Mouse (Mus musculus): ENCODE data around the gene Tor1aip2. TPM values are rescaled to one million over a fixed set of nuclear protein-coding genes. Genes with fewer than 3 reads are reported as not detected.
A peak's percentile ranks its signal among the peaks of the same experiment; 100 is the strongest.

Tor1aip2 gene
- 10 to 100 TPM; 48.5 to 51.0 TPM for total RNA-seq (2021)

DNA sequence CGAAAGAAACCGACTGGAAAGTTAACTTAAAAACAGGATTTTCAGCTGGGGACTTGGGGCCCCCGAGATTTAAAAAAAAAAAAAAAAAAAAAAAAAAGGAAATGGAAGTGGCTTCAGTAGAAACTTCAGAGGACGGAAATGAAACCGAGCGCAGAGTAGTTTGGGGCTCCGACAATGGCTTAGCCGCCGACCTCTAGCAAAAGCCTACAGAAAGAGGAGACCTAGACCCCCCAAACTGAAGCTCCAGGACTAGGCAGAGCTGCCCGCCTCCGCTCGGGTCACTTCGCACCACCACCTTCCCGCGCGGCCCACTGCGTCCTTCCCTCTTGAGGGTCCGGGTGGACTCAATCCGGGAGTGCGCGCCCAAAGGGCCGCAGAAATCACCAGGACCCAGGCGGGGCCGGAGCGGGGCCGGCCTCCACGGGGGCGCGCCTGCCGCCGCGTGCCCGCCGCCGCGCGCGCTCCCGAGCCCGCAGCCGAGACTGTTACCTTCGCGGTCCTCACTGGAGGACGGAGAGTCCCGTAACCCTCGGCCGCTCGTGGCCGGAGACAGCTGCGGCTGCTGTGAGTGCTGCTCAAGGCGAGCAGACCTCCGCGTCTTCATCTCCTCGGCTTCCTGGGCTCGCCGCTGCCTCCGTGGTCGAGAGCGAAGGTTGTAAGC lies at the start of gene Tor1aip2:
Gene Tor1aip2, plus strand, starts transcription at position 135 of the 661 bp plus-strand sequence.
- intact Hi-C loops (cut with DNase I): no loop called here
- no peak for DNase-seq (ENCODE audit: low spot score in 2 of 2)

DNA sequence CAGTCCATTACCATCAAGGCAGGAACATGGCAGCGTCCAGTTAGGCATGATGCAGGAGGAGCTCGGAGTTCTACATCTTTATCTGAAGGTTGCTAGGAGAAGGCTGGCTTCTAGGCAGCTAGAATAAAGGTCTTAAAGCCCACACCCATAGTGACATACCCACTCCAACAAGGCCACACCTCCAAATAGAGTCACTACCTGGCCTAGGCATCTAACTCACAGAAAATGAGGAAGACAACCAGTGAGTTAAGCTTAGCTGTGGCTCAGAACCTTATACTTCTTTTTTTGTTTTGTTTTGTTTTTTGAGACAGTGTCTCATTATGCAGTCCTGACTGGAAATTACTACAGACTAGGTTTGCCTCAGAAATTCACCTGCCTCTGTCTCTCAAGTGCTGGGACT lies 47.6 kb upstream of the Tor1aip2 start:
- DNase-seq (ENCODE audit: low spot score in 2 of 2): no peak
- intact Hi-C loops (cut with DNase I): no loop called here

GRCm38 (mm10) chr1:155989387-155989786 lies 45.8 kb upstream of the Tor1aip2 start:
- intact Hi-C loops (cut with DNase I): no loop called here
- no peak for DNase-seq (ENCODE audit: low spot score in 2 of 2)

- intact Hi-C loops (cut with DNase I): no loop called here
- DNase-seq (ENCODE audit: low spot score in 2 of 2): no peak
Measured at GRCm38 (mm10) chr1:155990391-155990790, 44.8 kb upstream of the Tor1aip2 start.

DNA sequence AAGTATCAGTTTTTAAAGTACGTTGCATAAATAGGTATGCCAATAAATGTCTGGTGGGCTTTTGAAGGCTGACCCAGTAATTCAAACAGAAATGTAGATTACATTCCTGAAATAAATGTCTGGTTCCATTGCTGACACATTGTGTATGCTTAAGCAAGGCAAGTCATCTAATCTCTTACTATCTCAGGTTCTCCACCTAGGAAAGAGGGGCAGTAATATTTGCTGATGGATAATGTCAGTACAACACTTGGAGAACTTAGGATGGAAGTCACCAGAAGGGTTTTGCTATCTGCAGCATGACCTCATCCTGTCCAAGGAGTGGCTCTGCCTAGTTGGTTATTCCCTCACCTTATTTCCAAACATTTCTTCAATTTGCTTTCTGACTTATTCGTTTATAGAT lies 40.7 kb upstream of the Tor1aip2 start:
- intact Hi-C loops (cut with DNase I): no loop called here
- DNase-seq (ENCODE audit: low spot score in 2 of 2): no peak

DNA sequence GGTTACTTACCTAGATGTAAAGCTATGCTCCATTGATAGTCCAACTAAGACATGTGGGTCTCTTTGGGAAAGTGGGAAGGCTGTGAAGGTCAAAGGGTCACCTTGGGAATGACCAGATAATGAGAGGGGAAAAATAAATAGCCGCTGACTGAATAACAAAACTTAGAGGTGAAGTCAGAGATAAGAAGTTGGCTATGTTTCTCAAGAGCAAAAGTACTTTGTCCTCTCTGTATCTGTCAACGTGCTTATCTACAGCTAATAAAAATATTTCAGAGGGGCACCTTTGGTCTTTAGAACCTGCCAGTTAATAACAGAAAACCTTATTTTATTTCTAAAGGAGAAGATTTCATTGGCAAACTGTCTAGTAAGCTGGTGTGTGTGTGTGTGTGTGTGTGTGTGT lies 39.6 kb upstream of the Tor1aip2 start:
- DNase-seq (ENCODE audit: low spot score in 2 of 2): no peak
- intact Hi-C loops (cut with DNase I): no loop called here

DNA sequence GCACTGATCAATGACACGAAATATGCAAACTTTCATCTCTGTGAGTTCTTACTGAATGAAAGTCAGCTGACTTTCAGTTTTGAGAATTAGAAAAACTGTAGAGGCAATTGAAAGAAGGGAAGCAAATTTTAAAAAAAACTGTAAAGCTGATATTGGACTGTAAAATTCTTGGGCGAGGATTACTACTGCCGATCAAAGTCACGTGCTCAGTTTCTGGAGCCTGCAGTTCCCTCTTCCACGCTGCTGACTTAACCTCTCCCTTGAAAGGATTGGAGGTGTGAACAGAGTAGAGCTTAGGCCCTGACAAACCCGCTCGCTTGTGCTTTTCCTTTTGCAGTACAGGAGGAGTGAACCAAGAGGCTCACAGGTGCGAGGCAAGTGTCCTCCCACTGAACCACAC lies 32.8 kb upstream of the Tor1aip2 start:
- intact Hi-C loops (cut with DNase I): no loop called here

DNA sequence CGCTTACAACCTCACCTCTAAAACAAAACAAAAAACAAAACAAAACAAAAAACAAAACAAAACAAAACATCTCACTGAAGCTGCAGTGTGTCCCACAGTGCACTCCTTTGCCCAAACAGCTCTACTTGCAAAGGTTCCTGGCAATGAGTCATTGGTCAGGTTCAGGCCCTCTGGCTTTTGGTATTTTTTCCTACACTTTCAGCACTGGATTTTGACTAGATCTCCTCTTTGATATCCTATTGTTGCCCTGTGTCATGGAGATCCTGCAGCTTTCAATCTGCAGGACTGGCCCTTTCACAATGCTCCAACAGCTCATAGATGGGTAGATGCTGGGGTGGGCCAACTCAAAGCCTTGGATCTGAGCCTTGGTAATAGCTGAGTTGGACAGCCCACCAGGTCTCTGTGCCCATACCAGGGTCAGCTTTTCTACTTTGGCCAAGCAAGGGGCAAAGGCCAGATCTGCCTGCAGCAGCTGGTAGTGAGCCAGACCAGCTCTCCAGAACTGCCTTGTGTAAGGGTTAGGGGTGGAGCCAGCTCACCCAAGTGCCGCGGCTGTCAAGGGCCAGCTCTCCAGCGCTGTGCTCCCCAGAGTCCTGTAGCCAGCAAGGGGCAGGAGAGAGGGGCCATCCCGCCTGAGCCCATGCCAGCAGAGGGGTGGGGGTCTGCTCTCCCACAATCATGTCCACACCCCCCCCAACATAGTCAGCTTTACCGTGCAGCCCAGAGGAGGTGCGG lies 31.8 kb upstream of the Tor1aip2 start:
- intact Hi-C loops (cut with DNase I): no loop called here
- DNase-seq (ENCODE audit: low spot score in 2 of 2): no peak

More for the DNA sequence above, 32.8 kb upstream of the Tor1aip2 start:
- no peak for DNase-seq (ENCODE audit: low spot score in 2 of 2)

DNA sequence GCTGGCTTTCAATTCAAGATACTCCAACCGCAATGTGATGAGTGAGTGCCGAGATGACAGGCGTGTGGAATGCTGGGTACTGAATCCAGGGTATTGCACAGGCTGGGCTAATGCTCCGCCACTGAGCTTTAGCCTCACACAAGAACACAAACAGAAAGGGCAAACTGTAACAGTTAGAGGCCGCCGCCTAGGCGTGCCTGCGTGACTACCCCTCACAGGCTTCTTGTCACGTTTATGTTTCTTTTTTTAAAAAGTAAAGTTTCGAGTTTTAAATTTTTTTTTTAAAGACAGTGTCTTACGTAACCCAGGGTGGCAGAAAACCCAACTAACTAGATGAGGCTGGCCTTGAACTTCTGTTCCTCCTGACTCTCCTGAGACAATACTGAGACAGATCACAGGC lies 29.3 kb upstream of the Tor1aip2 start:
- intact Hi-C loops (cut with DNase I): no loop called here
- DNase-seq (ENCODE audit: low spot score in 2 of 2): no peak

- intact Hi-C loops (cut with DNase I): no loop called here
- DNase-seq (ENCODE audit: low spot score in 2 of 2): no peak
Measured at GRCm38 (mm10) chr1:156009003-156009402, 26.2 kb upstream of the Tor1aip2 start.

- no peak for DNase-seq (ENCODE audit: low spot score in 2 of 2)
Measured at GRCm38 (mm10) chr1:156019800-156020199, 15.4 kb upstream of the Tor1aip2 start.

DNA sequence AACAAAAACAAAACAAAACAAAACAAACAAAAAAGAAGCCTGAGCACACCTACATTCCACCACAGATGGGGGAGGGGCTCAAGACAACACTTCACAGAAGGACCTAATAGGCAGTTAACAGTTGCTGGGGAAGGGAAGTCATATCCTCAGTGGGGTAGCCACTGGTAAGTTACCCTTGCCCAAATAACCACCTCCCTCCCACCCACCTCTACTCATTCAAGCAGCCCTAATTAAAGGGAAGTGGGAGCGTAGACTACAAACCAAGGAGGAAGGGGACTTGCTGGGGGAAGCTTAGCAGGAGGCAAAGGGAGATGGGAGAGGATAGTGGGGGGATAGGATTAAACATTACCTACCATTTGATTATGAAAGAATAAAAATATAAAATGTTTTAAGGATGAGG lies 14.8 kb upstream of the Tor1aip2 start:
- no peak for DNase-seq (ENCODE audit: low spot score in 2 of 2)
- intact Hi-C loops (cut with DNase I): no loop called here

More at GRCm38 (mm10) chr1:156019800-156020199, 15.4 kb upstream of the Tor1aip2 start:
- intact Hi-C loops (cut with DNase I): loop anchor here (10.0 kb wide), 1 partner anchor 85 kb away; no protein-coding TSS in a partner anchor

DNA sequence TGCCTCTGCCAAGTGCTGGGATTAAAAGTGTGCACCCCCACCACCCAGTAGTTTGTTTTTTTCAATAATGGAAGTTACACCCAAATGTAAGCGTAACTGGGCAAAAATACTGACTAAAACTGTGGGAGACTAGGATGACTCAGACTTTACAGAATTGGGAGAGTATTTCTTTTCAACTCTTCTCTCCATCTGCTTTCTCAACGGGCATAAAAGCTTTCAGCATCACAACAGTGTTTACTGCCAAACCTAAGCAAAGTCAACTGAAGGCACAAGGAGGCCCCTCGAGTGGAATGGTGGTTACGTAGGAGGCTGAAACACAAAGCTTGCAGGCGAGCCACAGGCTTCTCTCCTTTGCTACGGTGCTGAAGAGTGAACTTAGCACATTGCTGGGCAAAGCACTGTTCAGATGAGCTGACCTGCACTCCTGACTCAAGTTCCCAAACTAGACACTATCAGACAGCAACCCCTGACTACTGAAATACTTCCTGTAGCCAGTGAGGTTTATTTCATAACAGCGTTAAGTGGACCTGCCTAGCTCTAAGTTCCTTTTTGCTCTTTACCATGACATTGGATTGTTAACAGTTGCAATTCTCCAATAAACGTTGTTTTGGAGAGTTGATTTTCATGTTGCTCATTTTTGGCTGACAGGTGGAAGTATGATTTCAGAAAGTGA lies 10.2 kb upstream of the Tor1aip2 start:
- intact Hi-C loops (cut with DNase I): no loop called here
- no peak for DNase-seq (ENCODE audit: low spot score in 2 of 2)

- DNase-seq (ENCODE audit: low spot score in 2 of 2): no peak
- intact Hi-C loops (cut with DNase I): no loop called here
Measured at GRCm38 (mm10) chr1:156027849-156028248, 7.4 kb upstream of the Tor1aip2 start.

DNA sequence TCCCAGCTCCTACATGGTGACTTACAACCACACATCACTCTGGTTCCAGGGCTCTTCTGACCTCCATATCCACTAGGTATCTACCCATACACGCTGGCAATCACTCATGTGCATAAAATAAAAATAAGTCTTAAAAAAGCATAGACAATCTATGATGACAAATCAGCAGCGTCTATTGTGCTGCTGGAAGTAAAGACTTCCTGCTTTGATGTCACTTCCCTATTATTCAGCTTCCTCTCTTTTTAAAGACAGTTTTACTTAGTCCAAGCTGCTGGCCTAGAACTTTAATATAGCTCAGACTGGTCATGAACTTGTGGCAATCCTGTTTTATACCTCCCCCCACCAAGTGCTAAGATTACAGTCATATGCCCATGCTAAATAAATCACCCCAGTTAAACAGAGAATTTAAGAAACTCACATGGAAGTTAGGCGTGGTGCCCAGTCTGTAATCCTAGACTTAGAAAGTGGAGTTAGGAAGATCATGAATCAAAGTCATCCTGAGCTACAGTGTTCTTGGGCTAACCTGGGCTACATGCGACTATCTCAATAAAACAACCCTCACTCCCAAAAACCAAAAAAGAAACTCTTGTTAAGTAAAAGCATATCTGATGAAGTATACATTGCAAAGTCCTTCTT lies 6.7 kb upstream of the Tor1aip2 start:
- intact Hi-C loops (cut with DNase I): no loop called here
- DNase-seq (ENCODE audit: low spot score in 2 of 2): no peak

- intact Hi-C loops (cut with DNase I): no loop called here
- DNase-seq (ENCODE audit: low spot score in 2 of 2): no peak
Measured at GRCm38 (mm10) chr1:156033921-156034320, 1.3 kb upstream of the Tor1aip2 start.

DNA sequence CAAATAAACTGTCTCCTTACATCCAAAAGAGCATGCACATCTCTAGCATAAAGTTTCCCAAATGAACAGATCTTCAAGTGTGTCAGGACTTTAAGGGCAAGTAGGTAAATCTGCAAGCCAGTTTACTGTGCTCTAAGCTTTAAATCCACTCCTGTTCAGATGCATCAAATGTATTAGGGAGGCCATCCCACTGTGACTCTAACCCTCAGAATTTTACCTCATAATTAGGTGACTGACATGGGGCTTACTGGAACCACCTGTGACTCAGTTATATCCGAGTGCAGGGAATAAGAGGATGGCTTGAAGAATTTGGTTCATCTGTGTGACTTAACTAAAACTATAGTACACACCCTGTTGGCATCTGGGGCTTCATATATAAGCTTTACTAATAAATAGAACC lies 542 bp upstream of the Tor1aip2 start:
- intact Hi-C loops (cut with DNase I): no loop called here
- DNase-seq (ENCODE audit: low spot score in 2 of 2): no peak

- DNase-seq (ENCODE audit: low spot score in 2 of 2): peak; percentile 98
- intact Hi-C loops (cut with DNase I): loop anchor here (1.0 kb wide), 1 partner anchor 63 kb away; the partner anchor contains the start of gene Cep350
Measured at GRCm38 (mm10) chr1:156035930-156036737, 931 bp downstream of the Tor1aip2 start, which contains the start of gene Tor1aip1. TSS of gene Tor1aip1 (minus strand) at chr1:156036480.

GRCm38 (mm10) chr1:156037144-156037583 lies 2.0 kb downstream of the Tor1aip2 start:
- no peak for DNase-seq (ENCODE audit: low spot score in 2 of 2)
- intact Hi-C loops (cut with DNase I): no loop called here
